Mouse (Mus musculus) cerebellum, adult 2 months (tissue): ENCODE measurements at regions not wholly inside any gene's neighbourhood (a gene's known extent, or its start where the extent isn't known, plus 50 kb on each side); places are given as distances from the start of the nearest gene placed in this dataset.

Experiments used
- DNase-seq, 2 experiments: peaks; one replicate each; pipeline ENCODE4 v3.0.0; 2021
- H3K27ac ChIP-seq: fragments of 200-500 bp; 2 replicates; pipeline ENCODE4 v1.5.1; 2012; ENCODE audit warnings: low read length, control low read depth, inconsistent platforms; ENCODE audit not compliant: insufficient read depth
- H3K27me3 ChIP-seq: fragments of 200-500 bp; 2 replicates; pipeline ENCODE4 v1.6.1; 2012; ENCODE audit warnings: inconsistent platforms, mild to moderate bottlenecking, low read length, moderate library complexity; ENCODE audit not compliant: control insufficient read depth, insufficient read depth
- H3K4me1 ChIP-seq: fragments of 200-500 bp; 2 replicates; pipeline ENCODE4 v1.6.1; 2011; ENCODE audit warnings: low read length; ENCODE audit not compliant: control insufficient read depth, insufficient read depth
- H3K4me3 ChIP-seq: fragments of 200-500 bp; replicated peaks from 2 replicates; pipeline ENCODE3; 2011; ENCODE audit warnings: mild to moderate bottlenecking, low read depth, low read length, control low read depth; ENCODE audit not compliant: insufficient read depth
- CTCF ChIP-seq: fragments of 200-500 bp; IDR thresholded peaks from 2 replicates; pipeline ENCODE4 v1.5.1; 2011; ENCODE audit warnings: low read depth, mild to moderate bottlenecking, control low read depth, low read length, moderate library complexity, borderline replicate concordance; ENCODE audit not compliant: insufficient read depth
- POLR2A ChIP-seq: fragments of 200-500 bp; IDR thresholded peaks from 2 replicates; pipeline ENCODE4 v1.6.1; 2011; ENCODE audit warnings: low read length, control low read depth, borderline replicate concordance; ENCODE audit not compliant: insufficient read depth
- WGBS: fragments of 180-500 bp; shearing (Covaris S2); methylation state at CpG from one replicate; pipeline ENCODE4 v1.1.7; 2018; 5-methylcytosine and 5-hydroxymethylcytosine counted together

DNA sequence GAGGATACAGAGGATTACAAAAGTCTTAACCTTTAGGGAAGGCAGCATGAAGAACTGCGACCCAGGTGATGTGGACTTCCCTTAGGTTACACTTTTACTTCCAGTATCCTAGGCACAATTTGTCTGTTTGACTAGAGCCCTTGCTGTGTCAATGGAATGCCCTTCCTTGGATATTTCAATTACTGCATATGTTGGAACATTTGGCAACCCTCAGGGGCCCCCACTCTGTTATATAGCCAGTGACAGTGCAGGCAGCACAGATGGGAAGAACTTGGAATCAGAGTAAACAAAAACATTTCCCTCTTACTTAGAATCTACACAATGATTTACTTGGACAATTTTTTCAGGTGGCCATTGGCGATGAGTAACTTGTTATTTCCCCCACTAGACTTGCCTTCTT is 82.4 kb downstream of the Izumo3 start:
- TF ChIP-seq POLR2A: no peak
- no peak for TF ChIP-seq CTCF

DNA sequence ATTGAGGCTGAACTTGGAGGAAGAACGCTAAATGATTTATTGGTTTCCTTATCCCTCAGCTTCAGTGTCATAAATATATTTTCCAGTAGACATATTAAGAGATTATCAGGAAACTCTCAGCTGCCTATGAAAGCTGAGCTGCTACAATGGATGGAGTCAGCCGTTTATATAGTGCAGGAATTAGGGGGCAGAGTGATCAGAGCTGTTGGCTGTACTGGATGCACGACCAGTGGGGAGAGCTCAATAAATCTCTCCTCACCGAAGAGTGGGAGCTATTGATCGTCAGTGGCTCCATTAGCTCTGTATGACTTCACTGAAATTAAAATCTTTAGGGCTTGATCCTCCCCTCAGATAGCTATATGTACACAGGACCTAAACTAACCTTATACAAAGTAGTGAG is 86.1 kb downstream of the Izumo3 start:
- Histone ChIP-seq H3K27me3 (no peaks in the 10 kb centered on the region), H3K27ac (no peak overlapping the region), H3K4me3 (no peak overlapping the region), H3K4me1 (no peaks in the 10 kb centered on the region)
- DNase-seq: no peak
- 85% methylated on average over 5 of the region's 5 CpGs for WGBS
- no peak for TF ChIP-seq CTCF
- TF ChIP-seq POLR2A: no peak

More for the DNA sequence above, 82.4 kb downstream of the Izumo3 start:
- Histone ChIP-seq H3K4me3 (no peak overlapping the region), H3K27me3 (no peaks in the 10 kb centered on the region), H3K4me1 (no peaks in the 10 kb centered on the region), H3K27ac (no peak overlapping the region)
- 52% methylated on average over 2 of the region's 2 CpGs for WGBS
- peak in 1 of 2 experiments; percentile 32 for DNase-seq

DNA sequence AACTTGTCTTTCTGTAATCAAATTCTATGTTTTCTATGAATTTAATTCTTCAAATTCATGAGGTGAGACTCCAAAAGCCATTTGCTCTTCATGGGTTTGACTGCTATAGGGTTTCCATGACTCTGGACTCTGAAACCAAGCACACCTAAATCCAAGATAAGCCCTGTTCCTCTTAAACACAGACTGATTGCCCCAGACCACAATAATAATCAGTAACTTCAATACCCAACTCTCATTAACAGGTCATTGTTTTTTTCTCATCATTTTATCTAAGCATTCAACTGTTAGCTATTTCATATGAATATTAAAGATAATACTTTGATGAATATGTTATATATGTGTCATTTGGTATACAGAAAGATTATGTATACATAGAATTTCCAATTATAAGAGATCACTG is 92.1 kb downstream of the Izumo3 start:
- no peak overlapping the region for H3K4me3 ChIP-seq
- H3K27ac ChIP-seq: no peak overlapping the region
- DNase-seq: no peak
- TF ChIP-seq CTCF: no peak
- no peak for TF ChIP-seq POLR2A
- no peaks in the 10 kb centered on the region for H3K27me3 ChIP-seq
- no peaks in the 10 kb centered on the region for H3K4me1 ChIP-seq

DNA sequence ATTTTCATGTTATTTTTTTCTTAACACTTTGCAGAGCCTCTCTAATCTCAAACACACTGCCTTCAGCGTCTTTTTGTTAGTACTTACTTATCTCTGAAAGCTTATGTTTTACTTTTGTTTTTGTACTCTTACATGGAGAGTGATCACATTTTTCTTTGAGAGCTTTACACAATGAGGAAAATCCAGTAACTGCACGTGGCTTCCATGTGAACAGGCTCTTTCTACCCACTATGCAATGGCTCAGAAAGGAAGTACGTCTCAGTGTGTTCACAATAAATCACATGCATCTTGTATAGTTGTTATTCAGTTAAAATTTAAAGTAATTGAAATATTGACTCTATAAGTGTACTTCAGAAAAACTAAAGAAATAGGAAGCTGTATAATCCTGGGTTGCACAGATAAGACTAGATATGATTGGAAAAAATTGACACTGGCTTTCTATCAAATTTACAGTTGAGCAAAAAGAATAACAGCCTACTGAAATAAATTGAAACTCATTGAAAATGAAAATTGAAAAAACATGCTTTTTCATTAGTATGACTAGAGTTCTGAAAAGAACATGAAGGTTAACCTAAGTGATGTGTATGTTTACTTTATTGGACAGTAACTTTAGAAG is 122.4 kb downstream of the Izumo3 start:
- no peaks in the 10 kb centered on the region for H3K27me3 ChIP-seq
- H3K27ac ChIP-seq: no peak overlapping the region
- no peak overlapping the region for H3K4me3 ChIP-seq

DNA sequence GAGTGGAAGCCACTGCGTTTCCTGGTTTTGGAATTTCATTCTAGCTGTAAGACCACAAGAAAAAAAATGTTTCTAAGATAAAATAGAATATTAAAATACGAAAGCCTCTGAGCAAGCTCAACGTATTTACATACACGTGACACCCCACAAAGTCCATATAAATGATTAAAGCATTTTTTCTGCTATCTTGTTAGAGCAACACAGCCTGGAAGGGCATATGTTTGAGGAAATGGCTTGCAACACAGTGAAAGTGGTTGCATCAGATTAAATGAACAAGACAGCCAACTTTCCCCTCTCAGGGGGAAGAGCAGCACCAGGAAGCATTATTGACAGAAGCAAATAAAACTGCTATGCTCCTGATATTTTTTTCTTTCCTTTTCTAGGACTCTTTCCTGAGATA is 146.8 kb downstream of the Izumo3 start:
- Histone ChIP-seq H3K27me3 (no peaks in the 10 kb centered on the region), H3K27ac (no peak overlapping the region), H3K4me1 (no peaks in the 10 kb centered on the region), H3K4me3 (no peak overlapping the region)
- no peak for TF ChIP-seq CTCF
- no peak for TF ChIP-seq POLR2A
- no peak for DNase-seq
- WGBS: 88% methylated on average over 4 of the region's 4 CpGs

More for the DNA sequence above, 122.4 kb downstream of the Izumo3 start:
- DNase-seq: no peak
- H3K4me1 ChIP-seq: no peaks in the 10 kb centered on the region
- no peak for TF ChIP-seq CTCF
- no peak for TF ChIP-seq POLR2A
- WGBS: 75% methylated on average over 3 of the region's 3 CpGs

DNA sequence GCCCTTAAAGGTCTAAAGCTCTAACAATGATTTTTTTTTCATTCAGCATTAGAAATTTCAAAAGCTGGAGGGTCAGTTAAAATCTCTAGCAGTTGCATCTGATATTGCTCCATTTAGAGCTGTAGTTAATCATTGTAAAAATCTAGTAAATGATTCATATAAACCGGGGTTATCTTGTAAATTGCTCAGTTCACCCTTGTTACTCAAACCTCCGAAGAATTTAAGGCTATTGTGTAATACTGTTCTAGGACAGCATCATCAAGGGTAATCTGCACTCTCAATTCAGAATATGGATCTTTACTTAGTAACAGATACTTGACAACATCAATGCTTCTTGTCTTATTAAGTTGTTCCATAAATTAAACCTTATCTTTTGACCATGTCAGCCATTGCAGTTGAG is 157.7 kb downstream of the Izumo3 start:
- no peaks in the 10 kb centered on the region for H3K27me3 ChIP-seq
- no peak overlapping the region for H3K4me3 ChIP-seq
- H3K4me1 ChIP-seq: no peaks in the 10 kb centered on the region
- no peak overlapping the region for H3K27ac ChIP-seq
- 80% methylated on average over 2 of the region's 2 CpGs for WGBS
- DNase-seq: no peak
- no peak for TF ChIP-seq POLR2A
- no peak for TF ChIP-seq CTCF
